Mouse (Mus musculus): ENCODE results near the gene Ahnak.

- no peak for TF ChIP-seq POLR2A (IDR thresholded peaks at IDR 0.05; ENCODE audit: insufficient read depth, low read length)
- TF ChIP-seq CTCF (IDR thresholded peaks at IDR 0.05; ENCODE audit: low read depth, low read length): no peak
- TF ChIP-seq EP300 (IDR thresholded peaks at IDR 0.05; ENCODE audit: insufficient read depth, low read depth, low read length): no peak
Observed at GRCm38 (mm10) chr19:9029640-9030262, 40.7 kb downstream of the Ahnak start.

All from ES-Bruce4 (cell line).